Mouse (Mus musculus) frontal cortex, adult (tissue): Measurements from ENCODE around the gene Irak4.

Experiments used
- ATAC-seq: cut with Nextera tagmentation; 2 replicates; pipeline ENCODE4 v1.9.2; 2017; ENCODE audit warnings: mild to moderate bottlenecking, moderate library complexity, mixed read lengths; ENCODE audit not compliant: low TSS enrichment

The Irak4 gene

GRCm38 (mm10) chr15:94620909-94621308, 77.5 kb downstream of the Irak4 start:
- ATAC-seq = no peak

GRCm38 (mm10) chr15:94628463-94628829, 85.0 kb downstream of the Irak4 start:
- ATAC-seq = no peak

GRCm38 (mm10) chr15:94628830-94629601, 85.6 kb downstream of the Irak4 start, which contains the start of gene Tmem117:
Tmem117 (plus strand) TSS chr15:94629232.
- ATAC-seq = peak; percentile 69

DNA sequence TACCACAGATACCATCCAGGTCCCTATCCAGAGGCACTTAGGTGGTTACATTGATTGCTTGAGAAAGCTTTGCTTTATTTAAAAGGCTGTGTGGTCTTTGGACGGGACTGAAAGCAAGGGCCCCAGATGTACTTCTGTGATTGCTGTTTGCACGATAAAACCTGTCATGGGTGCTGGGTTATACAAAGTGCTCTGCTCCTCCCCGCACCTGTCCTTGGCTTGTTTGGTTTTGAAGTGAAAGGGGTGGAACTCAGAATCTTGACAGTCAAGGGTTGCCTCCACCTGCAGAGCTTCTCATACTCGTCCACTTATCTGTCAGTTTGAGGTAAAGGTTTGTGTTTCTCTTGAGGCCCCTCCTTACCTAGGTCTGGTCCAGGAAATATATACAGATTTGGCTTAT, 87.1 kb downstream of the Irak4 start:
- ATAC-seq = no peak
